In genomic region chr2:153085556-153085955, GRCm38 (mm10) we compare ENCODE assay signal across 31 mouse cellular contexts. TPM values are rescaled to one million over a fixed set of nuclear protein-coding genes. Genes with fewer than 3 reads are reported as not detected.
"Had no signal": no experiment of that assay in that cellular context is flagged by ENCODE, and none has a peak within 500 bp of the region (broad histone marks: within the 10 kb centered on the region; RNA-seq: fewer than 3 reads in every experiment).

No protein-coding gene starts in this region.

- H3K9ac ChIP-seq: embryonic facial prominence, embryonic 12.5 days; embryonic facial prominence, embryonic 13.5 days; embryonic facial prominence, embryonic 15.5 days; forebrain, embryonic 12.5 days; forebrain, embryonic 13.5 days; forebrain, embryonic 15.5 days; forebrain, postnatal 0 days had no signal

- H3K4me1 ChIP-seq: embryonic facial prominence, embryonic 12.5 days; embryonic facial prominence, embryonic 15.5 days; forebrain, embryonic 10.5 days; forebrain, embryonic 12.5 days; forebrain, embryonic 13.5 days; forebrain, embryonic 15.5 days had no signal

- H3K4me3 ChIP-seq: embryonic facial prominence, embryonic 10.5 days; embryonic facial prominence, embryonic 12.5 days; embryonic facial prominence, embryonic 13.5 days; embryonic facial prominence, embryonic 15.5 days; erythroblast, embryonic 14.5 days; forebrain, embryonic 10.5 days; forebrain, embryonic 12.5 days; forebrain, embryonic 13.5 days; forebrain, embryonic 15.5 days; gastrocnemius, adult 2 months had no signal

- H3K27me3 ChIP-seq: embryonic facial prominence, embryonic 15.5 days; forebrain, embryonic 13.5 days; forebrain, embryonic 15.5 days had no signal

- DNase-seq: cerebellum, adult 18-20 months; cerebellum, adult 2 months; cerebellum, adult 8-10 months; cerebellum, adult 9-10 months; cerebellum, postnatal 10 days; cerebellum, postnatal 14 days; cerebellum, postnatal 25 days; cerebellum, postnatal 36 days; embryo, embryonic 11 days; forebrain, postnatal 0 days; gastrocnemius, adult 2 months; gastrocnemius, postnatal 10 days; gastrocnemius, postnatal 14 days; gastrocnemius, postnatal 25 days; gastrocnemius, postnatal 36 days; heart, adult 18-20 months had no signal

- H3K4me2 ChIP-seq: embryonic facial prominence, embryonic 12.5 days; embryonic facial prominence, embryonic 13.5 days; embryonic facial prominence, embryonic 15.5 days; forebrain, embryonic 12.5 days; forebrain, embryonic 13.5 days; forebrain, embryonic 15.5 days had no signal

- H3K36me3 ChIP-seq: embryonic facial prominence, embryonic 10.5 days; embryonic facial prominence, embryonic 12.5 days; embryonic facial prominence, embryonic 13.5 days; embryonic facial prominence, embryonic 15.5 days; forebrain, embryonic 10.5 days; forebrain, embryonic 12.5 days; forebrain, embryonic 15.5 days had no signal

- ATAC-seq: forebrain, embryonic 13.5 days; forebrain, embryonic 14.5 days; forebrain, embryonic 15.5 days; forebrain, embryonic 16.5 days; forebrain, postnatal 0 days had no signal

- H3K27ac ChIP-seq: embryonic facial prominence, embryonic 10.5 days; embryonic facial prominence, embryonic 12.5 days; embryonic facial prominence, embryonic 13.5 days; embryonic facial prominence, embryonic 15.5 days; forebrain, embryonic 10.5 days; forebrain, embryonic 12.5 days; forebrain, embryonic 13.5 days; forebrain, embryonic 15.5 days; gastrocnemius, adult 2 months had no signal

- H3K9me3 ChIP-seq: embryonic facial prominence, embryonic 10.5 days; embryonic facial prominence, embryonic 12.5 days; embryonic facial prominence, embryonic 13.5 days; embryonic facial prominence, embryonic 15.5 days; forebrain, embryonic 10.5 days; forebrain, embryonic 12.5 days; forebrain, embryonic 13.5 days; forebrain, embryonic 15.5 days had no signal

RNA-seq across cellular contexts. Expression of gene Ccm2l, which starts 19.8 kb away (rescaled TPM):
- total RNA-seq: common myeloid progenitor, adult 5-6 weeks had no signal
- polyA plus RNA-seq: erythroblast, embryonic 14.5 days had no signal

RNA-seq across cellular contexts. Expression of gene Xkr7, which starts 53.9 kb away (rescaled TPM):
- total RNA-seq: common myeloid progenitor, adult 5-6 weeks; gastrocnemius, adult 18-20 months; gastrocnemius, adult 2 months; gastrocnemius, adult 8-10 months; gastrocnemius, postnatal 36 days; granulocyte monocyte progenitor cell, adult 5-6 weeks; heart, adult 18-20 months had no signal
- polyA plus RNA-seq: embryonic facial prominence, embryonic 13.5 days; embryonic facial prominence, embryonic 15.5 days; erythroblast, embryonic 14.5 days had no signal
